Mouse (Mus musculus) G1E (cell line): Measurements from ENCODE around the gene Myom1.

ENCODE experiments used
- CTCF ChIP-seq: IDR thresholded peaks from 2 replicates; pipeline ENCODE4 v1.5.1; 2012; ENCODE audit warnings: low read depth, low read length, inconsistent platforms, mixed read lengths
- TAL1 ChIP-seq: conservative IDR thresholded peaks from 2 replicates; pipeline ENCODE4 v1.6.1; 2012; ENCODE audit warnings: low read depth, low read length, inconsistent platforms, mixed read lengths

- TF ChIP-seq CTCF (no peak), TAL1 (no peak)
These were observed 66.7 kb downstream of the Myom1 start for GRCm38 (mm10) chr17:71069176-71069575.
